Mouse (Mus musculus): ENCODE data around the gene Nck2. TPM values are rescaled to one million over a fixed set of nuclear protein-coding genes. Genes with fewer than 3 reads are reported as not detected.
A peak's percentile ranks its signal among the peaks of the same experiment; 100 is the strongest.
"Not testable (repeated sequence)": the region's sequence is repeated elsewhere in the genome, so short reads cannot be mapped to it uniquely, and the experiment has no call there.

The Nck2 gene
- polyA plus RNA-seq, 1 experiment from 2014 or later: 35.6 TPM

- no peaks in the 10 kb centered on the region for H3K9me3 ChIP-seq (replicated peaks)
- H3K4me1 ChIP-seq (replicated peaks): peaks cover 60% of the 10 kb centered on the region
- H3K27ac ChIP-seq (ENCODE audit: poor library complexity, severe bottlenecking): peak overlapping the region; percentile 45
- no peak overlapping the region for H3K9ac ChIP-seq
- no peak overlapping the region for H3K4me3 ChIP-seq
- no peak for ATAC-seq (ENCODE audit: insufficient number of reproducible peaks, low FRiP score)
- H3K36me3 ChIP-seq: peaks cover 9% of the 10 kb centered on the region
- H3K4me2 ChIP-seq: no peak overlapping the region
- no peaks in the 10 kb centered on the region for H3K27me3 ChIP-seq (replicated peaks)
These were observed 93.1 kb downstream of the Nck2 start for GRCm38 (mm10) chr1:43537496-43537895.

- no peak overlapping the region for H3K4me2 ChIP-seq
- no peak for ATAC-seq (ENCODE audit: insufficient number of reproducible peaks, low FRiP score)
- H3K36me3 ChIP-seq: peaks cover 9% of the 10 kb centered on the region
- peaks cover 57% of the 10 kb centered on the region for H3K4me1 ChIP-seq (replicated peaks)
- no peaks in the 10 kb centered on the region for H3K27me3 ChIP-seq (replicated peaks)
- H3K4me3 ChIP-seq: no peak overlapping the region
- H3K9ac ChIP-seq: no peak overlapping the region
- no peaks in the 10 kb centered on the region for H3K9me3 ChIP-seq (replicated peaks)
- 0 out of 2 replicates have a peak overlapping the region, but pooled peaks have one; percentile 21 for H3K27ac ChIP-seq (ENCODE audit: poor library complexity, severe bottlenecking)
- WGBS: 57% methylated on average over 2 of the region's 2 CpGs
These were observed 94.3 kb downstream of the Nck2 start for GRCm38 (mm10) chr1:43538716-43539115.

- no peak overlapping the region for H3K27ac ChIP-seq (ENCODE audit: poor library complexity, severe bottlenecking)
- H3K4me2 ChIP-seq: no peak overlapping the region
- H3K27me3 ChIP-seq (replicated peaks): no peaks in the 10 kb centered on the region
- 76% methylated on average over 4 of the region's 4 CpGs for WGBS
- H3K9ac ChIP-seq: no peak overlapping the region
- no peak for ATAC-seq (ENCODE audit: insufficient number of reproducible peaks, low FRiP score)
- H3K4me1 ChIP-seq (replicated peaks): peaks cover 50% of the 10 kb centered on the region
- no peak overlapping the region for H3K4me3 ChIP-seq
- peaks cover 3% of the 10 kb centered on the region; the same call in 1 of the 2 replicates for H3K36me3 ChIP-seq
- H3K9me3 ChIP-seq (replicated peaks): no peaks in the 10 kb centered on the region
These were observed 95.5 kb downstream of the Nck2 start for GRCm38 (mm10) chr1:43539689-43540380.

GRCm38 (mm10) chr1:43542339-43542738 is 98.0 kb downstream of the Nck2 start:
- Histone ChIP-seq H3K9me3 (replicated peaks) (no peaks in the 10 kb centered on the region), H3K4me3 (no peak overlapping the region), H3K4me1 (replicated peaks) (peaks cover 47% of the 10 kb centered on the region), H3K4me2 (no peak overlapping the region), H3K27ac (ENCODE audit: poor library complexity, severe bottlenecking) (no peak overlapping the region), H3K27me3 (replicated peaks) (no peaks in the 10 kb centered on the region), H3K9ac (no peak overlapping the region), H3K36me3 (0 out of 2 replicates have a peak, but pooled peaks cover 3% of the 10 kb centered on the region)
- whole genome bisulfite sequencing: 68% methylated on average over 4 of the region's 4 CpGs
- no peak for ATAC-seq (ENCODE audit: insufficient number of reproducible peaks, low FRiP score)

GRCm38 (mm10) chr1:43547644-43548043 is 103.3 kb downstream of the Nck2 start:
- no peak overlapping the region for H3K4me2 ChIP-seq
- no peak for ATAC-seq (ENCODE audit: insufficient number of reproducible peaks, low FRiP score)
- 24% methylated on average over 2 of the region's 2 CpGs for WGBS
- no peak overlapping the region for H3K9ac ChIP-seq
- H3K27ac ChIP-seq (ENCODE audit: poor library complexity, severe bottlenecking): no peak overlapping the region
- no peaks in the 10 kb centered on the region for H3K9me3 ChIP-seq (replicated peaks)
- 0 out of 2 replicates have a peak, but pooled peaks cover 6% of the 10 kb centered on the region for H3K36me3 ChIP-seq
- H3K4me3 ChIP-seq: no peak overlapping the region
- no peaks in the 10 kb centered on the region for H3K27me3 ChIP-seq (replicated peaks)
- H3K4me1 ChIP-seq (replicated peaks): peaks cover 31% of the 10 kb centered on the region

- WGBS: 79% methylated on average over 5 of the region's 5 CpGs
These were observed 104.4 kb downstream of the Nck2 start for GRCm38 (mm10) chr1:43548749-43549148.

GRCm38 (mm10) chr1:43550525-43550924 is 106.1 kb downstream of the Nck2 start:
- Histone ChIP-seq H3K36me3 (peaks cover 20% of the 10 kb centered on the region), H3K4me1 (replicated peaks) (peaks cover 32% of the 10 kb centered on the region), H3K9me3 (replicated peaks) (no peaks in the 10 kb centered on the region), H3K4me3 (no peak overlapping the region), H3K27ac (ENCODE audit: poor library complexity, severe bottlenecking) (no peak overlapping the region), H3K27me3 (replicated peaks) (no peaks in the 10 kb centered on the region), H3K4me2 (no peak overlapping the region), H3K9ac (no peak overlapping the region)
- WGBS: 94% methylated on average over 3 of the region's 3 CpGs
- no peak for ATAC-seq (ENCODE audit: insufficient number of reproducible peaks, low FRiP score)

More at GRCm38 (mm10) chr1:43548749-43549148, 104.4 kb downstream of the Nck2 start:
- Histone ChIP-seq H3K36me3 (peaks cover 9% of the 10 kb centered on the region), H3K4me1 (replicated peaks) (peaks cover 29% of the 10 kb centered on the region), H3K27ac (ENCODE audit: poor library complexity, severe bottlenecking) (no peak overlapping the region), H3K27me3 (replicated peaks) (no peaks in the 10 kb centered on the region), H3K4me2 (no peak overlapping the region), H3K9me3 (replicated peaks) (no peaks in the 10 kb centered on the region), H3K4me3 (no peak overlapping the region), H3K9ac (no peak overlapping the region)
- no peak for ATAC-seq (ENCODE audit: insufficient number of reproducible peaks, low FRiP score)

GRCm38 (mm10) chr1:43553989-43554679 is 109.8 kb downstream of the Nck2 start:
- 95% methylated on average over 37 of the region's 37 CpGs for WGBS
- H3K4me3 ChIP-seq; H3K27me3 ChIP-seq (replicated peaks); H3K9ac ChIP-seq; H3K9me3 ChIP-seq (replicated peaks); H3K4me2 ChIP-seq; ATAC-seq (ENCODE audit: insufficient number of reproducible peaks, low FRiP score); H3K27ac ChIP-seq (ENCODE audit: poor library complexity, severe bottlenecking): not testable (repeated sequence)
- peaks cover 18% of the 10 kb centered on the region for H3K36me3 ChIP-seq
- peaks cover 28% of the 10 kb centered on the region for H3K4me1 ChIP-seq (replicated peaks)

GRCm38 (mm10) chr1:43555222-43555974 is 111.0 kb downstream of the Nck2 start:
- Histone ChIP-seq H3K36me3 (peaks cover 18% of the 10 kb centered on the region), H3K9me3 (replicated peaks) (no peaks in the 10 kb centered on the region), H3K27ac (ENCODE audit: poor library complexity, severe bottlenecking) (peak overlapping the region; percentile 39; the same call in 1 of the 2 replicates), H3K9ac (no peak overlapping the region), H3K4me1 (replicated peaks) (peaks cover 28% of the 10 kb centered on the region), H3K4me3 (no peak overlapping the region), H3K27me3 (replicated peaks) (no peaks in the 10 kb centered on the region), H3K4me2 (no peak overlapping the region)
- ATAC-seq (ENCODE audit: insufficient number of reproducible peaks, low FRiP score): no peak
- 57% methylated on average over 12 of the region's 12 CpGs for WGBS

GRCm38 (mm10) chr1:43558329-43558728 is 114.0 kb downstream of the Nck2 start:
- Histone ChIP-seq H3K36me3 (peaks cover 18% of the 10 kb centered on the region), H3K9me3 (replicated peaks) (no peaks in the 10 kb centered on the region), H3K4me3 (no peak overlapping the region), H3K4me2 (no peak overlapping the region), H3K27ac (ENCODE audit: poor library complexity, severe bottlenecking) (no peak overlapping the region), H3K27me3 (replicated peaks) (no peaks in the 10 kb centered on the region), H3K4me1 (replicated peaks) (peaks cover 26% of the 10 kb centered on the region), H3K9ac (no peak overlapping the region)
- ATAC-seq (ENCODE audit: insufficient number of reproducible peaks, low FRiP score): no peak
- 59% methylated on average over 3 of the region's 3 CpGs for WGBS
